Mouse (Mus musculus): Measurements from ENCODE around the gene Slc25a22. TPM values are rescaled to one million over a fixed set of nuclear protein-coding genes. Genes with fewer than 3 reads are reported as not detected.

Gene Slc25a22
- polyA plus RNA-seq, 1 experiment, result 51.0 TPM

GRCm38 (mm10) chr7:141471236-141471635 lies 33.5 kb upstream of the Slc25a22 start:
- no peak for DNase-seq
- Histone ChIP-seq H3K4me3 (ENCODE audit: insufficient read depth, low read depth, low read length) (no peak overlapping the region), H3K36me3 (ENCODE audit: control insufficient read depth, insufficient read depth, low read length) (no peaks in the 10 kb centered on the region), H3K27me3 (replicated peaks; ENCODE audit: control insufficient read depth, insufficient read depth, low read length) (no peaks in the 10 kb centered on the region), H3K27ac (ENCODE audit: insufficient read depth, low read depth, low read length) (no peak overlapping the region), H3K4me1 (ENCODE audit: control insufficient read depth, insufficient read depth, low read length) (peaks cover 39% of the 10 kb centered on the region)
- WGBS, result 95% methylated on average over 1 of the region's 1 CpGs
- no peak for TF ChIP-seq CTCF (conservative IDR thresholded peaks at IDR 0.05; ENCODE audit: insufficient read depth, insufficient read length, low read depth, low read length)
- no peak for TF ChIP-seq POLR2A (IDR thresholded peaks at IDR 0.05; ENCODE audit: low read depth, low read length)

GRCm38 (mm10) chr7:141470637-141470944 lies 32.9 kb upstream of the Slc25a22 start:
- H3K27ac ChIP-seq (ENCODE audit: insufficient read depth, low read depth, low read length), result no peak overlapping the region
- TF ChIP-seq CTCF (conservative IDR thresholded peaks at IDR 0.05; ENCODE audit: insufficient read depth, insufficient read length, low read depth, low read length), result no peak
- TF ChIP-seq POLR2A (IDR thresholded peaks at IDR 0.05; ENCODE audit: low read depth, low read length), result no peak
- H3K4me3 ChIP-seq (ENCODE audit: insufficient read depth, low read depth, low read length), result no peak overlapping the region
- no peaks in the 10 kb centered on the region for H3K36me3 ChIP-seq (ENCODE audit: control insufficient read depth, insufficient read depth, low read length)
- no peak for DNase-seq
- no peaks in the 10 kb centered on the region for H3K27me3 ChIP-seq (replicated peaks; ENCODE audit: control insufficient read depth, insufficient read depth, low read length)
- WGBS, result 84% methylated on average over 10 of the region's 10 CpGs
- H3K4me1 ChIP-seq (ENCODE audit: control insufficient read depth, insufficient read depth, low read length), result peaks cover 39% of the 10 kb centered on the region

- no peak for DNase-seq
- no peak overlapping the region for H3K27ac ChIP-seq (ENCODE audit: insufficient read depth, low read depth, low read length)
- WGBS, result 85% methylated on average over 18 of the region's 18 CpGs
- no peaks in the 10 kb centered on the region for H3K36me3 ChIP-seq (ENCODE audit: control insufficient read depth, insufficient read depth, low read length)
- TF ChIP-seq POLR2A (IDR thresholded peaks at IDR 0.05; ENCODE audit: low read depth, low read length), result no peak
- no peak for TF ChIP-seq CTCF (conservative IDR thresholded peaks at IDR 0.05; ENCODE audit: insufficient read depth, insufficient read length, low read depth, low read length)
- no peak overlapping the region for H3K4me3 ChIP-seq (ENCODE audit: insufficient read depth, low read depth, low read length)
- no peaks in the 10 kb centered on the region for H3K27me3 ChIP-seq (replicated peaks; ENCODE audit: control insufficient read depth, insufficient read depth, low read length)
- H3K4me1 ChIP-seq (ENCODE audit: control insufficient read depth, insufficient read depth, low read length), result peaks cover 39% of the 10 kb centered on the region
These were observed 32.4 kb upstream of the Slc25a22 start for GRCm38 (mm10) chr7:141469901-141470636.

- DNase-seq, result peak; percentile 54
These were observed 31.7 kb upstream of the Slc25a22 start for GRCm38 (mm10) chr7:141469352-141469751.

GRCm38 (mm10) chr7:141468522-141469211 lies 31.0 kb upstream of the Slc25a22 start:
- peak overlapping the region; percentile 99 for H3K4me3 ChIP-seq (ENCODE audit: insufficient read depth, low read depth, low read length)
- TF ChIP-seq POLR2A (IDR thresholded peaks at IDR 0.05; ENCODE audit: low read depth, low read length) (no peak), CTCF (conservative IDR thresholded peaks at IDR 0.05; ENCODE audit: insufficient read depth, insufficient read length, low read depth, low read length) (peak; percentile 44; the same call in 1 of the 2 replicates)
- WGBS, result 4% methylated on average over 8 of the region's 8 CpGs
- H3K36me3 ChIP-seq (ENCODE audit: control insufficient read depth, insufficient read depth, low read length), result no peaks in the 10 kb centered on the region
- H3K27ac ChIP-seq (ENCODE audit: insufficient read depth, low read depth, low read length), result peak overlapping the region; percentile 98
- no peaks in the 10 kb centered on the region for H3K27me3 ChIP-seq (replicated peaks; ENCODE audit: control insufficient read depth, insufficient read depth, low read length)
- H3K4me1 ChIP-seq (ENCODE audit: control insufficient read depth, insufficient read depth, low read length), result peaks cover 31% of the 10 kb centered on the region
- peak; percentile 82 for DNase-seq

More at GRCm38 (mm10) chr7:141469352-141469751, 31.7 kb upstream of the Slc25a22 start:
- H3K4me1 ChIP-seq (ENCODE audit: control insufficient read depth, insufficient read depth, low read length), result peaks cover 38% of the 10 kb centered on the region
- TF ChIP-seq POLR2A (IDR thresholded peaks at IDR 0.05; ENCODE audit: low read depth, low read length) (no peak), CTCF (conservative IDR thresholded peaks at IDR 0.05; ENCODE audit: insufficient read depth, insufficient read length, low read depth, low read length) (no peak)
- H3K27me3 ChIP-seq (replicated peaks; ENCODE audit: control insufficient read depth, insufficient read depth, low read length), result no peaks in the 10 kb centered on the region
- whole genome bisulfite sequencing, result 52% methylated on average over 6 of the region's 6 CpGs
- H3K36me3 ChIP-seq (ENCODE audit: control insufficient read depth, insufficient read depth, low read length), result no peaks in the 10 kb centered on the region
- peak overlapping the region; percentile 98 for H3K27ac ChIP-seq (ENCODE audit: insufficient read depth, low read depth, low read length)
- no peak overlapping the region for H3K4me3 ChIP-seq (ENCODE audit: insufficient read depth, low read depth, low read length)

- no peaks in the 10 kb centered on the region for H3K36me3 ChIP-seq (ENCODE audit: control insufficient read depth, insufficient read depth, low read length)
- peaks cover 26% of the 10 kb centered on the region for H3K4me1 ChIP-seq (ENCODE audit: control insufficient read depth, insufficient read depth, low read length)
- peak; percentile 54 for DNase-seq
- WGBS, result 15% methylated on average over 5 of the region's 5 CpGs
- H3K27ac ChIP-seq (ENCODE audit: insufficient read depth, low read depth, low read length), result peak overlapping the region; percentile 98
- no peaks in the 10 kb centered on the region for H3K27me3 ChIP-seq (replicated peaks; ENCODE audit: control insufficient read depth, insufficient read depth, low read length)
- peak overlapping the region; percentile 99 for H3K4me3 ChIP-seq (ENCODE audit: insufficient read depth, low read depth, low read length)
- no peak for TF ChIP-seq CTCF (conservative IDR thresholded peaks at IDR 0.05; ENCODE audit: insufficient read depth, insufficient read length, low read depth, low read length)
- no peak for TF ChIP-seq POLR2A (IDR thresholded peaks at IDR 0.05; ENCODE audit: low read depth, low read length)
These were observed 30.5 kb upstream of the Slc25a22 start for GRCm38 (mm10) chr7:141468164-141468521.

Data from kidney, adult 2 months (tissue).